Mouse (Mus musculus) common myeloid progenitor, adult 5-6 weeks (primary cell): ENCODE measurements around the gene Ccdc77. TPM values are rescaled to one million over a fixed set of nuclear protein-coding genes. Genes with fewer than 3 reads are reported as not detected.

Experiments used
- total RNA-seq: library from RNA; stranded (forward); fragments of 200-1000, 187-1606 nt; gene quantifications from 2 replicates; pipeline ENCODE4 v1.2.3, GENCODE M21; 2017

Ccdc77 gene
- total RNA-seq, 1 experiment from 2014 or later, result 36.1 TPM

Other genes starting within 250 kb of the Ccdc77 start
- not detected in 2 replicates for gene D330020A13Rik, start 70.0 kb downstream of the Ccdc77 start, total RNA-seq
- gene B4galnt3, start 69.8 kb downstream of the Ccdc77 start, total RNA-seq, result not detected in 2 replicates
- 134 and 155 TPM in 2 replicates for gene Kdm5a, start 250 bp downstream of the Ccdc77 start, total RNA-seq
- gene Il17ra, start 98.9 kb upstream of the Ccdc77 start, total RNA-seq, result 29.6 and 31.8 TPM in 2 replicates
- 0.53 and 0.73 TPM in 2 replicates for gene Tmem121b, start 129.4 kb upstream of the Ccdc77 start, total RNA-seq
- gene Hdhd5, start 166.9 kb upstream of the Ccdc77 start, total RNA-seq, result 11.6 and 15.0 TPM in 2 replicates